Mouse (Mus musculus) ES-Bruce4 (cell line): ENCODE data around the gene Gpsm1.
A peak's percentile ranks its signal among the peaks of the same experiment; 100 is the strongest.

ENCODE experiments used
- CTCF ChIP-seq: IDR thresholded peaks from one replicate; pipeline ENCODE4 v1.8.1; 2011; ENCODE audit warnings: low read depth, low read length
- EP300 ChIP-seq: IDR thresholded peaks from 2 replicates; pipeline ENCODE4 v1.6.1; 2011; ENCODE audit warnings: low read depth, low read length; ENCODE audit not compliant: insufficient read depth
- POLR2A ChIP-seq: IDR thresholded peaks from one replicate; pipeline ENCODE4 v1.8.1; 2011; ENCODE audit warnings: low read length; ENCODE audit not compliant: insufficient read depth

DNA sequence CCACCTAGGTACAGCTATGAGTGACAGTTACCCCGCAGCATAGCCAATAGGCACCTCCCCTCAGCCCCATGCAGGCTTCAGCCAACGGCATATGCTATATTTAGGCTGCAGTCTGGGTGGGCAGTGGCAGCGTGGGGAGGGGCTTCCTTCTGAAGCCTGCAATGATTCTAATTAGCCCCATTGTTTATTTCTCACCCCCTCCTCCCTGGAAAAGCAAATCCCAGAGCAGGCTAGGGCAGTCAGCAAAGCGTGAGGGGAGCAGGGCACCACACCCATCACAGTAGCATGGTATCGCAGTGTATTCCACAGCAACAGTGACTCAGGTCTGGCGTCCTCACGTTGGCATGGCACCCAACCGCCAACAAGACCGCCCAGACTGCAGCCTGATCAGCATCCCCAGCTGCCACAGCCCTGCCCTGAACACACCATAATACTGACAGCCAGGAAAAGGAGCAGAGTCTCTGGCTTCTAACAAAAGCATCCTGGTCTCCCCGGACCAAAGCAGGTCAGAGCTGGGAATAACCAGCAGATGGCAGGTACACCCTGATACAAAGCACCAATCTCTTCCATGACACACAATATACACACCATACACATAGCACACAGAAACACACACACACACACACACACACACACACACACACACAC is 17.0 kb upstream of the Gpsm1 start:
- TF ChIP-seq CTCF = no peak
- no peak for TF ChIP-seq POLR2A
- TF ChIP-seq EP300 = peak; percentile 72; the same call in 1 of the 2 replicates
